Mouse (Mus musculus) megakaryocyte, embryonic 14.5 days (primary cell): Measurements from ENCODE around the gene Stt3a.

Experiments
- FLI1 ChIP-seq: IDR thresholded peaks from 2 replicates; pipeline ENCODE4 v1.6.1; 2012; ENCODE audit warnings: low read length, inconsistent platforms, mixed read lengths
- GATA1 ChIP-seq: IDR thresholded peaks from 3 replicates; pipeline ENCODE4 v1.6.1; 2012; ENCODE audit warnings: mixed read lengths, low read length, inconsistent platforms, borderline replicate concordance

GRCm38 (mm10) chr9:36814486-36814885 lies 47.0 kb upstream of the Stt3a start:
- TF ChIP-seq GATA1: no peak
- no peak for TF ChIP-seq FLI1
